Mouse (Mus musculus) megakaryocyte, embryonic 14.5 days (primary cell): ENCODE measurements around the gene Capn15.

ENCODE experiments used
- FLI1 ChIP-seq: IDR thresholded peaks from 2 replicates; pipeline ENCODE4 v1.6.1; 2012; ENCODE audit warnings: low read length, inconsistent platforms, mixed read lengths
- GATA1 ChIP-seq: IDR thresholded peaks from 3 replicates; pipeline ENCODE4 v1.6.1; 2012; ENCODE audit warnings: mixed read lengths, low read length, inconsistent platforms, borderline replicate concordance

DNA sequence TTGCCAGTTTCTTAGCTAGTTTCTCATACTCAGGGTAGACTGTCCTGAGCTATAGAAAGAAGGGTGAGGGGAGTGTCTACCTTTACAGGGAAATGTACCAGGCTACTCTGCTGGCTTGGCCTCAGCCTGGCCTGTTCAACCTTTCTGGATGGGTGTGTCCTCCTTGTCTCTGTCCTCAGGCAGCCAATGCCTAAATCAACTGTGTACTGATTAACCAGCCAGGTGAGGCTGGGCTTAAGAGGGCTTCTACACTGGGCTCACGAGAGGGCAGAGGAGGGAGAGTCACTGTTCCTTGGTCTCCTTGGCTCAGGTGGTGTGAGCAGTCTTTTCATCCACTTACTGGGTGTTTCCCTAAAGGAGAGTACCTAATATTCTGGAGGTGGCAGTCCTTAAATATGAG, 17.4 kb downstream of the Capn15 start:
- TF ChIP-seq FLI1 (no peak), GATA1 (no peak)
